Comparison of ENCODE assay signal across 9 mouse cellular contexts in genomic region chr2:129296086-129296485, GRCm38 (mm10). TPM values are rescaled to one million over a fixed set of nuclear protein-coding genes. Genes with fewer than 3 reads are reported as not detected.
DNase-seq lines count a peak whose midpoint lies in the region; ATAC-seq and TF ChIP-seq lines count a peak whose summit lies in the region.
"Had no signal": no experiment of that assay in that cellular context is flagged by ENCODE, and none has a peak within 500 bp of the region (broad histone marks: within the 10 kb centered on the region; RNA-seq: fewer than 3 reads in every experiment).

No protein-coding gene starts in this region.

- peak overlapping the region; percentile 89 for H3K4me2 ChIP-seq in heart, postnatal 0 days (ENCODE audit: low read depth, low read length)
- peak overlapping the region; percentile 40 for H3K4me2 ChIP-seq in hindbrain, embryonic 11.5 days (replicated peaks; ENCODE audit: low read depth, low read length)
- H3K4me2 ChIP-seq in midbrain, embryonic 12.5 days (replicated peaks): peak overlapping the region; percentile 62

- no peak overlapping the region for H3K27ac ChIP-seq in heart, postnatal 0 days (ENCODE audit: low read depth)
- no peak overlapping the region for H3K27ac ChIP-seq in hindbrain, embryonic 11.5 days (ENCODE audit: low read depth, low read length)
- H3K27ac ChIP-seq in midbrain, embryonic 12.5 days (replicated peaks): no peak overlapping the region

- peak overlapping the region; percentile 75 for H3K9ac ChIP-seq in heart, postnatal 0 days (replicated peaks; ENCODE audit: low read depth, low read length)
- 0 out of 2 replicates have a peak overlapping the region, but pooled peaks have one; percentile 3 for H3K9ac ChIP-seq in hindbrain, embryonic 11.5 days (ENCODE audit: low read depth, low read length)
- peak overlapping the region; percentile 73 for H3K9ac ChIP-seq in midbrain, embryonic 12.5 days (replicated peaks)

- H3K27me3 ChIP-seq in heart, postnatal 0 days (ENCODE audit: control insufficient read depth, insufficient read depth, low read length): no peaks in the 10 kb centered on the region
- no peaks in the 10 kb centered on the region for H3K27me3 ChIP-seq in hindbrain, embryonic 11.5 days (ENCODE audit: control insufficient read depth, insufficient read depth, low read length)
- no peaks in the 10 kb centered on the region for H3K27me3 ChIP-seq in midbrain, embryonic 12.5 days
- H3K27me3 ChIP-seq: Patski had no signal

- no peak for TF ChIP-seq EP300 in heart, postnatal 0 days (IDR thresholded peaks at IDR 0.05; ENCODE audit: low read depth)

- WGBS in heart, postnatal 0 days: 48% methylated on average over 5 of the region's 5 CpGs
- 51% methylated on average over 5 of the region's 5 CpGs for WGBS in hindbrain, embryonic 11.5 days
- WGBS in midbrain, embryonic 12.5 days: 69% methylated on average over 5 of the region's 5 CpGs

- no peaks in the 10 kb centered on the region for H3K9me3 ChIP-seq in heart, postnatal 0 days (replicated peaks; ENCODE audit: control insufficient read depth, low read length)
- no peaks in the 10 kb centered on the region for H3K9me3 ChIP-seq in hindbrain, embryonic 11.5 days (ENCODE audit: control insufficient read depth, low read length)
- H3K9me3 ChIP-seq in midbrain, embryonic 12.5 days: no peaks in the 10 kb centered on the region

- peaks cover 3% of the 10 kb centered on the region; the same call in 1 of the 2 replicates for H3K36me3 ChIP-seq in heart, postnatal 0 days (replicated peaks; ENCODE audit: control insufficient read depth, insufficient read depth, low read length)
- H3K36me3 ChIP-seq in hindbrain, embryonic 11.5 days (ENCODE audit: control insufficient read depth, insufficient read depth, low read length): no peaks in the 10 kb centered on the region
- peaks cover 12% of the 10 kb centered on the region for H3K36me3 ChIP-seq in midbrain, embryonic 12.5 days

- no peak for TF ChIP-seq CTCF in heart, postnatal 0 days (IDR thresholded peaks at IDR 0.05; ENCODE audit: low read depth)

- DNase-seq in heart, postnatal 0 days (ENCODE audit: low spot score): no peak
- DNase-seq in heart, adult 9 months (ENCODE audit: low spot score in 2 of 2): no peak
- DNase-seq in Muller cell, postnatal 12 days (ENCODE audit: inconsistent ontology term): peak; percentile 36
- DNase-seq in hindbrain, embryonic 11.5 days (ENCODE audit: low spot score): peak; percentile 5
- DNase-seq in gastrocnemius, postnatal 10 days: no peak
- no peak for DNase-seq in layer of hippocampus, adult 9-11 months
- no peak for DNase-seq in right cerebral cortex, postnatal 36 days (ENCODE audit: low spot score in 2 of 2)

- no peak for ATAC-seq in heart, postnatal 0 days (ENCODE audit: insufficient read depth, low read depth)
- no peak for ATAC-seq in hindbrain, embryonic 11.5 days (ENCODE audit: low FRiP score)
- no peak for ATAC-seq in midbrain, embryonic 12.5 days (ENCODE audit: low FRiP score, low read depth)

- H3K4me1 ChIP-seq in heart, postnatal 0 days (ENCODE audit: control insufficient read depth, insufficient read depth): peaks cover 13% of the 10 kb centered on the region
- H3K4me1 ChIP-seq in hindbrain, embryonic 11.5 days (replicated peaks; ENCODE audit: control insufficient read depth, insufficient read depth, low read length): peaks cover 3% of the 10 kb centered on the region; the same call in 1 of the 2 replicates
- H3K4me1 ChIP-seq in midbrain, embryonic 12.5 days: peaks cover 21% of the 10 kb centered on the region

- H3K4me3 ChIP-seq in heart, postnatal 0 days (ENCODE audit: low read depth, low read length): peak overlapping the region; percentile 93
- peak overlapping the region; percentile 64 for H3K4me3 ChIP-seq in hindbrain, embryonic 11.5 days (ENCODE audit: low read depth, low read length)
- H3K4me3 ChIP-seq in midbrain, embryonic 12.5 days: peak overlapping the region; percentile 85

RNA-seq across cellular contexts. Expression of gene Ckap2l, which starts 0.9 kb away (rescaled TPM):
- 16.2 and 28.9 TPM in 2 replicates for total RNA-seq in heart, postnatal 0 days (2014; rRNA removed; ENCODE audit: low replicate concordance)
- 12.3 and 12.6 TPM in 2 replicates for polyA plus RNA-seq in heart, postnatal 0 days (2015; fragmentation: Nextera tagmentation; extraction: Ambion mirVana)
- polyA plus RNA-seq in hindbrain, embryonic 11.5 days (2014; fragmentation: Nextera tagmentation; extraction: Ambion mirVana): 65.9 and 77.5 TPM in 2 replicates
- 46.0 and 48.5 TPM in 2 replicates for polyA plus RNA-seq in midbrain, embryonic 12.5 days (2016; fragmentation: Nextera tagmentation; extraction: Ambion mirVana)
- total RNA-seq in gastrocnemius, postnatal 10 days (2021): 1 to 10 TPM; 6.5 to 8.2 TPM

RNA-seq across cellular contexts. Expression of gene Il1a, which starts 13.7 kb away (rescaled TPM):
- total RNA-seq in heart, postnatal 0 days (2014; rRNA removed; ENCODE audit: low replicate concordance): 1.4 TPM in 1 of 2 replicates, not detected in the other
- 0.12 and 0.30 TPM in 2 replicates for polyA plus RNA-seq in heart, postnatal 0 days (2015; fragmentation: Nextera tagmentation; extraction: Ambion mirVana)
- polyA plus RNA-seq in hindbrain, embryonic 11.5 days (2014; fragmentation: Nextera tagmentation; extraction: Ambion mirVana): 0.17 and 0.22 TPM in 2 replicates
- 0.39 TPM in 1 of 2 replicates, not detected in the other for polyA plus RNA-seq in midbrain, embryonic 12.5 days (2016; fragmentation: Nextera tagmentation; extraction: Ambion mirVana)
- not detected for total RNA-seq in gastrocnemius, postnatal 10 days (2021)

Comparison
In these comparisons a context has a peak if more than half of its experiments do, and no peak if none do; other contexts are left out.
1. DNase-seq: peak in Muller cell, postnatal 12 days (single experiment) and hindbrain, embryonic 11.5 days (single experiment); none in heart, postnatal 0 days (single experiment), heart, adult 9 months (0 of 2), gastrocnemius, postnatal 10 days (single experiment), layer of hippocampus, adult 9-11 months (single experiment) and right cerebral cortex, postnatal 36 days (0 of 2).
2. H3K9ac ChIP-seq: peak in every context shown above with its lines; median percentile 75 in heart, postnatal 0 days; 73 in midbrain, embryonic 12.5 days; 3 in hindbrain, embryonic 11.5 days.
3. Peak in every context shown above with its lines, with median percentiles within 50 percentile points of each other: H3K4me2 ChIP-seq and H3K4me3 ChIP-seq.